In the genomic region with DNA sequence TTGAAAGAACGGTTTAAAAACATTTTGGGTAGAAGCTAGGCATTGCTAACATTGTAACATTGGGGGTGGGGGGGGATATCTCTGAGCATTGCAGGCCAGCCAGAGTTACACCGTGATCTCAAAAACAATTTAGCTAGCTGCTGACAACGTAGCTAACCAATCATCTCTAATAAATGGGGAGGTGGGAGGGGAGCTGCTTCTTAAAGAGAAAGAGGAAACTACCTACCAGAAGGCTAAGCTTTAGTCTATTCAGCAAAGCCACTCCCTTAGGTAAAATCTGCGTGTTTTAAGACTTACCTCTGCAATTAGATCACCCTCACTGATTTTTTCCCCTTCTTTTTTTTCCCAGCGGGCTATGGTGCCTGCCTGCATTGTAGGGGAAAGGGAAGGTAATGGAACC, we compare ENCODE assay signal across 8 mouse cellular contexts. TPM values are rescaled to one million over a fixed set of nuclear protein-coding genes. Genes with fewer than 3 reads are reported as not detected.
DNase-seq lines count a peak whose midpoint lies in the region; ATAC-seq and TF ChIP-seq lines count a peak whose summit lies in the region.

No protein-coding gene starts in this region.

- intact Hi-C loops in left cerebral cortex, postnatal 14 days (cut with DNase I), result no loop called here

- H3K9me3 ChIP-seq in heart, postnatal 0 days (replicated peaks; ENCODE audit: control insufficient read depth, low read length), result no peaks in the 10 kb centered on the region
- H3K9me3 ChIP-seq in hindbrain, embryonic 13.5 days, result no peaks in the 10 kb centered on the region
- H3K9me3 ChIP-seq in midbrain, embryonic 15.5 days, result no peaks in the 10 kb centered on the region

- H3K9ac ChIP-seq in heart, postnatal 0 days (replicated peaks; ENCODE audit: low read depth, low read length), result peak overlapping the region; percentile 94
- H3K9ac ChIP-seq in hindbrain, embryonic 13.5 days, result peak overlapping the region; percentile 92
- peak overlapping the region; percentile 80 for H3K9ac ChIP-seq in midbrain, embryonic 15.5 days

- TF ChIP-seq EP300 in heart, postnatal 0 days (IDR thresholded peaks at IDR 0.05; ENCODE audit: low read depth), result no peak

- no peak for TF ChIP-seq CTCF in heart, postnatal 0 days (IDR thresholded peaks at IDR 0.05; ENCODE audit: low read depth)

- H3K4me1 ChIP-seq in heart, postnatal 0 days (ENCODE audit: control insufficient read depth, insufficient read depth), result no peaks in the 10 kb centered on the region
- peaks cover 23% of the 10 kb centered on the region for H3K4me1 ChIP-seq in hindbrain, embryonic 13.5 days (replicated peaks)
- H3K4me1 ChIP-seq in midbrain, embryonic 15.5 days, result peaks cover 21% of the 10 kb centered on the region

- H3K27ac ChIP-seq in heart, postnatal 0 days (ENCODE audit: low read depth), result peak overlapping the region; percentile 86
- H3K27ac ChIP-seq in hindbrain, embryonic 13.5 days, result peak overlapping the region; percentile 89; the same call in 1 of the 2 replicates
- H3K27ac ChIP-seq in midbrain, embryonic 15.5 days, result peak overlapping the region; percentile 90; the same call in 1 of the 2 replicates

- H3K27me3 ChIP-seq in heart, postnatal 0 days (ENCODE audit: control insufficient read depth, insufficient read depth, low read length), result no peaks in the 10 kb centered on the region
- no peaks in the 10 kb centered on the region for H3K27me3 ChIP-seq in hindbrain, embryonic 13.5 days
- no peaks in the 10 kb centered on the region for H3K27me3 ChIP-seq in midbrain, embryonic 15.5 days (replicated peaks)

- WGBS in heart, postnatal 0 days, result 10% methylated on average over 5 of the region's 5 CpGs
- WGBS in hindbrain, embryonic 13.5 days, result 25% methylated on average over 5 of the region's 5 CpGs
- WGBS in midbrain, embryonic 15.5 days, result 23% methylated on average over 5 of the region's 5 CpGs

- DNase-seq in heart, postnatal 0 days (ENCODE audit: low spot score), result no peak
- DNase-seq in heart, adult 11 months, result no peak
- peak; percentile 14 for DNase-seq in MN1 (ENCODE audit: low spot score)
- no peak for DNase-seq in left cerebral cortex, postnatal 14 days (ENCODE audit: low spot score in 2 of 2)
- DNase-seq in spleen, postnatal 14 days (ENCODE audit: low spot score in 2 of 2), result no peak
- no peak for DNase-seq in adrenal gland, adult 2 months

- ATAC-seq in heart, postnatal 0 days (ENCODE audit: insufficient read depth, low read depth), result no peak
- ATAC-seq in hindbrain, embryonic 13.5 days (ENCODE audit: low FRiP score), result no peak
- no peak for ATAC-seq in midbrain, embryonic 15.5 days (replicated peaks)

- H3K4me2 ChIP-seq in heart, postnatal 0 days (ENCODE audit: low read depth, low read length), result peak overlapping the region; percentile 75
- H3K4me2 ChIP-seq in hindbrain, embryonic 13.5 days, result peak overlapping the region; percentile 77
- peak overlapping the region; percentile 77 for H3K4me2 ChIP-seq in midbrain, embryonic 15.5 days

- H3K36me3 ChIP-seq in heart, postnatal 0 days (replicated peaks; ENCODE audit: control insufficient read depth, insufficient read depth, low read length), result peaks cover 19% of the 10 kb centered on the region
- H3K36me3 ChIP-seq in hindbrain, embryonic 13.5 days, result peaks cover 41% of the 10 kb centered on the region
- peaks cover 13% of the 10 kb centered on the region for H3K36me3 ChIP-seq in midbrain, embryonic 15.5 days (replicated peaks)

- H3K4me3 ChIP-seq in heart, postnatal 0 days (ENCODE audit: low read depth, low read length), result peak overlapping the region; percentile 96
- H3K4me3 ChIP-seq in hindbrain, embryonic 13.5 days, result peak overlapping the region; percentile 96
- peak overlapping the region; percentile 68 for H3K4me3 ChIP-seq in midbrain, embryonic 15.5 days

RNA-seq across cellular contexts. Expression of a gene that starts 1.2 kb away (rescaled TPM):
- 155 and 215 TPM in 2 replicates for total RNA-seq in heart, postnatal 0 days (2014; rRNA removed; ENCODE audit: low replicate concordance)
- 203 and 204 TPM in 2 replicates for polyA plus RNA-seq in heart, postnatal 0 days (2015; fragmentation: Nextera tagmentation; extraction: Ambion mirVana)
- 45.0 and 46.3 TPM in 2 replicates for polyA plus RNA-seq in hindbrain, embryonic 13.5 days (2015; fragmentation: Nextera tagmentation; extraction: Ambion mirVana)
- polyA plus RNA-seq in midbrain, embryonic 15.5 days (2015; fragmentation: Nextera tagmentation; extraction: Ambion mirVana), result 43.9 and 51.9 TPM in 2 replicates
- total RNA-seq in left cerebral cortex, postnatal 14 days (2021), result 100 to 1,000 TPM; 128 to 134 TPM
- 100 to 1,000 TPM; 152 to 160 TPM for total RNA-seq in adrenal gland, adult 2 months (2021)
- 30.1 and 32.5 TPM in 2 replicates for polyA plus RNA-seq in adrenal gland, adult 2 months (2012; rRNA removed)

RNA-seq across cellular contexts. Expression of a gene that starts 41.1 kb away (rescaled TPM):
- 10.0 and 14.5 TPM in 2 replicates for total RNA-seq in heart, postnatal 0 days (2014; rRNA removed; ENCODE audit: low replicate concordance)
- 13.4 and 14.3 TPM in 2 replicates for polyA plus RNA-seq in heart, postnatal 0 days (2015; fragmentation: Nextera tagmentation; extraction: Ambion mirVana)
- polyA plus RNA-seq in hindbrain, embryonic 13.5 days (2015; fragmentation: Nextera tagmentation; extraction: Ambion mirVana), result 24.5 and 25.9 TPM in 2 replicates
- 20.0 and 20.3 TPM in 2 replicates for polyA plus RNA-seq in midbrain, embryonic 15.5 days (2015; fragmentation: Nextera tagmentation; extraction: Ambion mirVana)
- 10 to 100 TPM; 29.2 to 30.0 TPM for total RNA-seq in left cerebral cortex, postnatal 14 days (2021)
- 10 to 100 TPM; 20.9 to 26.8 TPM for total RNA-seq in adrenal gland, adult 2 months (2021)
- 6.8 and 7.3 TPM in 2 replicates for polyA plus RNA-seq in adrenal gland, adult 2 months (2012; rRNA removed)

RNA-seq across cellular contexts. Expression of a gene that starts 41.3 kb away (rescaled TPM):
- total RNA-seq in heart, postnatal 0 days (2014; rRNA removed; ENCODE audit: low replicate concordance), result 0.27 TPM in 1 of 2 replicates, not detected in the other
- 1.2 and 1.5 TPM in 2 replicates for polyA plus RNA-seq in heart, postnatal 0 days (2015; fragmentation: Nextera tagmentation; extraction: Ambion mirVana)
- 5.7 and 7.5 TPM in 2 replicates for polyA plus RNA-seq in hindbrain, embryonic 13.5 days (2015; fragmentation: Nextera tagmentation; extraction: Ambion mirVana)
- 4.7 and 5.6 TPM in 2 replicates for polyA plus RNA-seq in midbrain, embryonic 15.5 days (2015; fragmentation: Nextera tagmentation; extraction: Ambion mirVana)
- 1 to 10 TPM; 2.1 to 3.2 TPM for total RNA-seq in left cerebral cortex, postnatal 14 days (2021)
- total RNA-seq in adrenal gland, adult 2 months (2021), result 1 to 10 TPM; 1.2 to 3.4 TPM
- polyA plus RNA-seq in adrenal gland, adult 2 months (2012; rRNA removed), result 0.26 and 0.38 TPM in 2 replicates

RNA-seq across cellular contexts. Expression of a gene that starts 54.7 kb away (rescaled TPM):
- total RNA-seq in heart, postnatal 0 days (2014; rRNA removed; ENCODE audit: low replicate concordance), result 115 and 163 TPM in 2 replicates
- 445 and 461 TPM in 2 replicates for polyA plus RNA-seq in heart, postnatal 0 days (2015; fragmentation: Nextera tagmentation; extraction: Ambion mirVana)
- 373 and 382 TPM in 2 replicates for polyA plus RNA-seq in hindbrain, embryonic 13.5 days (2015; fragmentation: Nextera tagmentation; extraction: Ambion mirVana)
- polyA plus RNA-seq in midbrain, embryonic 15.5 days (2015; fragmentation: Nextera tagmentation; extraction: Ambion mirVana), result 322 and 333 TPM in 2 replicates
- total RNA-seq in left cerebral cortex, postnatal 14 days (2021), result 100 to 1,000 TPM; 230 to 244 TPM
- 100 to 1,000 TPM; 213 to 216 TPM for total RNA-seq in adrenal gland, adult 2 months (2021)
- polyA plus RNA-seq in adrenal gland, adult 2 months (2012; rRNA removed), result 33.0 and 58.2 TPM in 2 replicates

RNA-seq across cellular contexts. Expression of a gene that starts 54.8 kb away (rescaled TPM):
- total RNA-seq in heart, postnatal 0 days (2014; rRNA removed; ENCODE audit: low replicate concordance), result 980 and 992 TPM in 2 replicates
- 1,236 and 1,240 TPM in 2 replicates for polyA plus RNA-seq in heart, postnatal 0 days (2015; fragmentation: Nextera tagmentation; extraction: Ambion mirVana)
- polyA plus RNA-seq in hindbrain, embryonic 13.5 days (2015; fragmentation: Nextera tagmentation; extraction: Ambion mirVana), result 221 and 228 TPM in 2 replicates
- 232 and 244 TPM in 2 replicates for polyA plus RNA-seq in midbrain, embryonic 15.5 days (2015; fragmentation: Nextera tagmentation; extraction: Ambion mirVana)
- total RNA-seq in left cerebral cortex, postnatal 14 days (2021), result 100 to 1,000 TPM; 124 to 129 TPM
- 100 to 1,000 TPM; 249 to 334 TPM for total RNA-seq in adrenal gland, adult 2 months (2021)
- polyA plus RNA-seq in adrenal gland, adult 2 months (2012; rRNA removed), result 248 and 267 TPM in 2 replicates
